Mouse (Mus musculus) midbrain, embryonic 10.5 days (tissue): Measurements from ENCODE around the gene Dgkz. TPM values are rescaled to one million over a fixed set of nuclear protein-coding genes. Genes with fewer than 3 reads are reported as not detected.

Source experiments
- DNase-seq: peaks from one replicate; pipeline ENCODE4 v3.0.0-alpha.2; 2017; ENCODE audit warnings: low spot score
- H3K27ac ChIP-seq: fragments of 300-500 bp; sonication (generic); replicated peaks from 2 replicates; pipeline ENCODE4 v1.5.1; 2016; ENCODE audit warnings: mild to moderate bottlenecking
- H3K27me3 ChIP-seq: fragments of 300-500 bp; sonication (generic); 2 replicates; pipeline ENCODE4 v1.6.1; 2016; ENCODE audit warnings: low read depth, mild to moderate bottlenecking; ENCODE audit not compliant: poor library complexity, severe bottlenecking
- H3K36me3 ChIP-seq: fragments of 300-500 bp; sonication (generic); 2 replicates; pipeline ENCODE4 v1.6.1; 2016; ENCODE audit warnings: mild to moderate bottlenecking, moderate library complexity
- H3K4me1 ChIP-seq: fragments of 300-500 bp; sonication (generic); 2 replicates; pipeline ENCODE4 v1.6.1; 2016
- H3K4me3 ChIP-seq: fragments of 300-500 bp; sonication (generic); 2 replicates; pipeline ENCODE4 v1.5.1; 2016; ENCODE audit warnings: mild to moderate bottlenecking, moderate library complexity
- H3K9me3 ChIP-seq: fragments of 300-500 bp; sonication (generic); replicated peaks from 2 replicates; pipeline ENCODE4 v1.6.1; 2016; ENCODE audit warnings: mild to moderate bottlenecking
- WGBS: fragments of 180-500 bp; shearing (Covaris S2); methylation state at CpG from one replicate; pipeline ENCODE4 v1.1.7; 2016; 5-methylcytosine and 5-hydroxymethylcytosine counted together
- polyA plus RNA-seq: library from polyadenylated mRNA; unstranded; fragments of >200 nt; fragmentation: Nextera tagmentation; extraction: Ambion mirVana; gene quantifications from 2 replicates; pipeline ENCODE4 v1.2.1, GENCODE M21; 2016

Gene Dgkz
- polyA plus RNA-seq, 1 experiment from 2014 or later: 35.0 TPM

GRCm38 (mm10) chr2:91926949-91927348, 48.7 kb downstream of the Dgkz start, which contains the start of gene Chrm4:
Gene Chrm4, plus strand, starts transcription at chr2:91927249.
- Histone ChIP-seq H3K4me1 (peaks cover 69% of the 10 kb centered on the region), H3K4me3 (peak within 1 kb of the TSS; percentile 29), H3K9me3 (no peaks in the 10 kb centered on the region), H3K27ac (no peak within 1 kb of the TSS), H3K27me3 (peaks cover 47% of the 10 kb centered on the region), H3K36me3 (peaks cover 25% of the 10 kb centered on the region)
- DNase-seq: no peak
- WGBS: 89% methylated on average over 3 of the region's 3 CpGs

DNA sequence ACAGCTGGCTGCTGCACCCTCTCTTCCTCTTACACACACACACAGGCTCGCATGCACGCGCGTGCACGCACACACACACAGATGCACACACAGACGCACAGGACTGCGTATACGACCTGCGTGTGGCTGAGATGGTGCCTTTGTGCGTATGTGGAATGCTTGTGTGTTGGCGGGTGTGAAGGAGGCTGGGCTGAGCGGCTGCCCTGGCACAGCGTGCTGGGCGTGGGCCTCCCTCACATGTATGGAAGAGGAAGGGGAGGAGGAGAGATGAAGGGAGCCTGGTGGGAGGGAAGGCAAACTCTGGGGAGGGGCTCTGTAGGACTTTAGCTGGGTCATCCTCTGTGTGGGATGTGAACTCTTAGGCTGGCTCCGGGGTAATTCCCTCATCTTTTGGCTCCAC, 50.2 kb downstream of the Dgkz start:
- Histone ChIP-seq H3K36me3 (peaks cover 25% of the 10 kb centered on the region), H3K27me3 (peaks cover 62% of the 10 kb centered on the region), H3K4me1 (peaks cover 68% of the 10 kb centered on the region), H3K4me3 (no peak overlapping the region), H3K9me3 (no peaks in the 10 kb centered on the region), H3K27ac (no peak overlapping the region)
- no peak for DNase-seq
- 91% methylated on average over 15 of the region's 15 CpGs for WGBS

DNA sequence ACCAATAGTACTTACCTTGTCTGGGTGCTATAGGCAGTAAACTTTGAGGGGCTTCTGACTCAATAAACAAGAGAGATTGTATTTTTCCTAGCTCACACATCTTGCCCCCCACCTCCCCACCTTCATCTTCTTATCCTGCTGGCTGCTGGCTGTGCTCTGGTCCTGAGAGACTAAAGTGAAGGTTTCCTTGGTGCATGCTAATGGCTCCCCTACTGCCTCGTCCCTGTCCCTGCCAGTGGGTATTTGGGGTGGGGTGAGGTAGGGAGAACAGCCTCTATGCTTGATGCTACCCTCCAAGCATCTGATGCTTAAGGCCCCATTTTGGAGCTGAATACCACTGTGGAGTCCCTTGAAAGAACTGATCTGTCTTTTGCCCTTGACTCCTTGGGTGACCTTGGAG, 50.9 kb downstream of the Dgkz start:
- H3K9me3 ChIP-seq: no peaks in the 10 kb centered on the region
- H3K4me1 ChIP-seq: peaks cover 61% of the 10 kb centered on the region
- H3K36me3 ChIP-seq: peaks cover 22% of the 10 kb centered on the region
- no peak overlapping the region for H3K4me3 ChIP-seq
- H3K27me3 ChIP-seq: peaks cover 69% of the 10 kb centered on the region
- H3K27ac ChIP-seq: no peak overlapping the region
- 53% methylated on average over 1 of the region's 1 CpGs for WGBS
- no peak for DNase-seq

GRCm38 (mm10) chr2:91923415-91924337, 52.0 kb downstream of the Dgkz start:
- Histone ChIP-seq H3K27ac (no peak overlapping the region; the same call in 1 of the 2 replicates), H3K36me3 (peaks cover 19% of the 10 kb centered on the region), H3K9me3 (no peaks in the 10 kb centered on the region), H3K4me1 (peaks cover 50% of the 10 kb centered on the region), H3K4me3 (peak overlapping the region; percentile 67), H3K27me3 (peaks cover 73% of the 10 kb centered on the region)
- 3% methylated on average over 54 of the region's 54 CpGs for WGBS
- DNase-seq: peak; percentile 80

DNA sequence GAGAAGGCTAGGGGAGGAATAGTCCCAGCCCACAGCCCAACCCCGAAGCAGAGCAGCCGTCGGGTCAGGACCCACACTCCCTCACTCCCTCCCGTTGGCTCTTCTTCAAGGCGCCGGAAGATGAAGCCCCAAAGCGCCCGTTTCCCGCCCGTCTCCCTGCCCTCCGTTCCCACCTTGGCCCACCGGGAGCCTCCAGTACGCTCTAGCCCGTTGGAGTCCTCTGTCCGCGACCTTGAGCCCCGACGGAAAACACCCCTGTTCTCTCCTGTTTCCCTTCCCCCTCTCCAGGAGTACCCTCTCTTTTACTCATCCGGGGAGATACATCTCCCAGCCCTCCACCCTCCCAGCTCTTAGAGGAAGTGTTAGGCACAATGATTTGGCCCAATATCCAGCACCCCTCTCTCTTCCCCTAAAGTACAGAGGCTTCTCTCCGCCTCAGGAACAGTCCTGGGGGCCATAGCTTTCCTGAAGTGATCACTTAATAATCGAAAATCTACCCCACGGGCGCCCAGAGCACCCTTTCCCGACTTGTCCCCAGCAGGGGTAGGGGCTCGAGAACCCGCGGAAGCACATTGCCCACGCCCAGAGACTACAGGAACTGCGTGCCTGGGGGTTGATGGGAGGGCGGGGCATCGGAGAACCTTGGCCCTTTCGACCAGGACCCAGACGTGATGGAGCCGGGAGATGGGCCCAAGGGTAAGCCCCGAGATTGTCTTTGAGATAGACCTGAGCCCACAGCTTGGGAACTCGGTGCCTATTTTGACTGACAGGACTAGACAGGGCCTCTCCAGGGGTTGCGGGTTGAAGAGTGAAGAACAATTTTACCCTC, 52.9 kb downstream of the Dgkz start:
- H3K36me3 ChIP-seq: peaks cover 19% of the 10 kb centered on the region
- WGBS: 3% methylated on average over 37 of the region's 37 CpGs
- DNase-seq: peak; percentile 37
- H3K27me3 ChIP-seq: peaks cover 73% of the 10 kb centered on the region
- peak overlapping the region; percentile 67 for H3K4me3 ChIP-seq
- H3K27ac ChIP-seq: no peak overlapping the region; the same call in 1 of the 2 replicates
- H3K9me3 ChIP-seq: no peaks in the 10 kb centered on the region
- H3K4me1 ChIP-seq: peaks cover 42% of the 10 kb centered on the region

DNA sequence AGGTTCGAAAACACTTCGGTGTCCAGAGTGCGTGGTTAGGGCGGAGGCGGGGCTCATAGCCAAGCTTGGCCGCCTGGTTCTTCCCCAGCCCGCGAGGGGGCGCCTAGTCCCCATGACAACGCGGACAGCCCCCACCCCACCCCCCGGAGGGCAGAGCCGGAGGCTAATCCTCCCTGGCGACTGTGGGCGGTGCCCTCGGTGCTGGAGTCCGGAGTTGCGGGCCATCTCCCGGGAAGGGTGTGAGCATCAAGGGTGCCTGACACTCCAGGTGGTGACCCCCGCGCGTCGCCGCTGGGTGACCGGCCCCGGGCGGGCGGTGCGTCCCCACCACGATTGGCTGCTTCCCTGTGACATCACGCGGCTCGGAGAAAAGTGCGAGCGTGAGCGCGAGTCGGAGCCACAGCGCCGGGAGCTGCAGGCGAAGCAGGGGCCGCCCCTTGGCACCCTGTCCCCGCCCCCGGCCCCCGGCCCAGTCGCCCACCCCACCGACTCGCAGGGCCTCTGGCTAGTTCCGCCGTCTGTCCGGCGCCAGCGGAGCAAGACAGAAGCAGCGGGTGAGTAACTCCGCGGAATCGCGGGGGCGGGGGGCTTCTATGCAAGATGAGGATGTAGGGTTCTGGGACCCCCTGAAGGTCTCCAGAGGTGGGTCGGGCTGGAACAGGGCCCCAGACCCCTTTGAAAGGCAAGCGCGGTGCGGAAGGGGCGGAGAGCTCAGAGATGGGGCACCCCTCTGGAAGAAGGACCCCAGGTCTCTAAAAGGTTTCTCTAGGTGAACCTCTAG, 53.7 kb downstream of the Dgkz start:
- Histone ChIP-seq H3K9me3 (no peaks in the 10 kb centered on the region), H3K4me3 (peak overlapping the region; percentile 67), H3K27ac (peak overlapping the region; percentile 58), H3K27me3 (peaks cover 73% of the 10 kb centered on the region), H3K4me1 (peaks cover 38% of the 10 kb centered on the region), H3K36me3 (peaks cover 23% of the 10 kb centered on the region)
- DNase-seq: peak; percentile 87
- under 1% methylated on average over 64 of the region's 64 CpGs for WGBS

DNA sequence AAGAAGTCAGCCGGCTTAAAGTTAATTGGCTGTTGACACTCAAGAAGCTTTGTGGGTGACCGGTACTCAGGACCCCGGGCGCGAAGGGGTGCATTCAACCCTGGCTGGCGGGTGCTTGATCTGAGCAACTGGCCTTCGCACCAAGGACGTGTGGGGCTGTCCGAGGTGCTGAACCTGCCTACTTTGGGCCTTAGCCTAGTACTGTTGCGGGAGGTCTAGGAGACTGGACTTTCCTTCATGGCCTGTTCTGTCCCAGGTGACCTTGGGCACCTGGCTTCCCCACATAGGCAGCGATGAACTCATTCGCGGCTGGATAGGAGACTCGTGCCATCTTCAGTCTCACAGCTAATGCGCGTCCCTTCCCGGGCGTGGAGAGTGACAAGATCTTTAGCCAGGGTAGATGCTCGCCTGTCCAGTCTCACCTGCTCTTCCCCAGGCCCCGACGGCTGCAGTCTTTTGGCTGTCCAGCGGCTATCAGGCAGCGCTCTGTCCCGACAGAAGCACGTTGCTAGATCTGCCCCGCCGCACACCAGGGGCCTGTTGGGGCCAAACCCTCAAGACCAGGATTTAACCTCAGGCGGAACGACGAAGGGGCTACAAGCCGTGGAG, 54.4 kb downstream of the Dgkz start:
- DNase-seq: peak; percentile 58
- 5% methylated on average over 31 of the region's 31 CpGs for WGBS
- H3K27me3 ChIP-seq: peaks cover 69% of the 10 kb centered on the region
- H3K4me3 ChIP-seq: peak overlapping the region; percentile 67
- H3K9me3 ChIP-seq: no peaks in the 10 kb centered on the region
- peaks cover 38% of the 10 kb centered on the region for H3K4me1 ChIP-seq
- H3K27ac ChIP-seq: peak overlapping the region; percentile 58
- peaks cover 30% of the 10 kb centered on the region for H3K36me3 ChIP-seq

- WGBS: 83% methylated on average over 4 of the region's 4 CpGs
- Histone ChIP-seq H3K4me1 (peaks cover 31% of the 10 kb centered on the region), H3K36me3 (peaks cover 42% of the 10 kb centered on the region), H3K27me3 (peaks cover 58% of the 10 kb centered on the region), H3K9me3 (no peaks in the 10 kb centered on the region), H3K4me3 (no peak overlapping the region), H3K27ac (no peak overlapping the region)
- no peak for DNase-seq
Measured at GRCm38 (mm10) chr2:91920130-91920529, 55.5 kb downstream of the Dgkz start.

- H3K4me3 ChIP-seq: no peak overlapping the region
- H3K27ac ChIP-seq: no peak overlapping the region
- peaks cover 72% of the 10 kb centered on the region for H3K36me3 ChIP-seq
- 94% methylated on average over 7 of the region's 7 CpGs for WGBS
- no peak for DNase-seq
- no peaks in the 10 kb centered on the region for H3K9me3 ChIP-seq
- peaks cover 12% of the 10 kb centered on the region for H3K4me1 ChIP-seq
- peaks cover 27% of the 10 kb centered on the region for H3K27me3 ChIP-seq
Measured at GRCm38 (mm10) chr2:91917096-91917495, 58.6 kb downstream of the Dgkz start.

DNA sequence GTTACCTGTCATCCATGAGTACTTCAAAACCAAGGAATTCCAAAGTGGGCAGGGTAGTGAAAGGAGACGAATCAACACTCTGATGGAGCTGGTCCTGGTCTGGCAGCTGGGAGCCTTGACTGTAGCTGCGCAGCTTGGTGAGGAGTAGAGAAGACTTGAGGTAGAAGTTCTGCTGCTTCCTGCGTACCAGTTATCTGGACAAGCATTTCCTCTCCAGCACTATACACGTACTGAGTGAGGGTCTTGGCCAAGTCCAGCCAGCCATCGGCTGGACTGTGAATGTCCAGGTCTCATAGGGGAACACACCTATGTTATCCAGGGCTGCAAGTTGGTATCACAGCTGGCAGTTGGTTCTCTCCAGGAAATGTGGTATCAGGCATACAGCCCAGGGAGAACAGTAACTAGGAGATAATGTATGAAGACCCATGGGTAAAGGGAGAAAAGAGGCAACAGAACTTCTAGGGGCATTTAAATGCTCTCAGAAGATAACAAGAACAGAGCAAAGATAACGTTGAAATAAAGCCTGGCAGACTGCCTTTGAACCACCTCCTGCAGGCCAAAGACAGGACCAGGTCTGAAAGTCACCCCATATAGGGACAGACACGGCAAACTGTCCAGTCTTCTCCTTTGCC, 59.2 kb downstream of the Dgkz start:
- Histone ChIP-seq H3K4me1 (peaks cover 6% of the 10 kb centered on the region), H3K36me3 (peaks cover 78% of the 10 kb centered on the region), H3K9me3 (no peaks in the 10 kb centered on the region), H3K27me3 (peaks cover 21% of the 10 kb centered on the region), H3K27ac (no peak overlapping the region), H3K4me3 (no peak overlapping the region)
- 89% methylated on average over 7 of the region's 7 CpGs for WGBS
- no peak for DNase-seq

DNA sequence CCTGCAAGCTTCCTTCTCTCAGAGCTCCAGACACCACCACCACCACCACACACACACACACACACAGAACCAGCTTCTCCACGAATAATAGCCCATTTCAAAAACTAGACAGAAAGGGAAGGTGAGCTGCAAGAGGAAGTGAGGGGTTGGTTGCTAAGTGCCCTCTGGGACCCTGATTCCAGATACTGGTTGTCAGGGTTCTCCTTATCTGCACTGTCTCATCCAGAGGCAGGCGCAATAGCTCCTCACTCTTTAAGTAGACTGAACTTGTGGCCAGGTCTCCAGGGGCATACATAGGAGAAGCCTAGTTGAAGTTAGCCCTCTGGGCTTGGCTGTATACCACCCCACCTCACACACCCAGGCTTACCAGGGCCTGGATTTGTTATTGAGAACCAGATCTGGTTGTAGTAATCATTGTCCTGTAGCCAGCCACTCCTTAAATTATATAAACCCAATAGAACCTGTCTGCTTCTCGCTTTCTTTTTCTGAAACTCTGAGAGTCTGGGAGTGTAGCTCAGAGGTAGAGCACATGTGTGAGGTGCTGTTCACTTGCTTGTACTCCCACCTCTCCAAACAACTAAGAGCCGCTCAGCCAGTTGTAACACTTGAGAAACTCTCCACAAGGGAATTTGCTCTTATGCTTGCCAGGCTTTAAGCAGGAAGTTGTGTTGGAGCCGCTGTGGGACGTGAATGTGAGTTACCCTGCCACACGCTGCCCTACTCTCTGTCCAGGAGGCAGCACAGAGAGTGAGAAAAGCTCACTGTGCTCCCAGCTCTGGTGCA, 62.1 kb downstream of the Dgkz start:
- Histone ChIP-seq H3K4me3 (no peak overlapping the region), H3K27ac (no peak overlapping the region), H3K27me3 (no peaks in the 10 kb centered on the region), H3K36me3 (peaks cover 100% of the 10 kb centered on the region), H3K9me3 (no peaks in the 10 kb centered on the region), H3K4me1 (no peaks in the 10 kb centered on the region)
- DNase-seq: no peak
- WGBS: 88% methylated on average over 7 of the region's 7 CpGs
